Mouse (Mus musculus) lung, adult 2 months (tissue): ENCODE data around the gene Pex11g. TPM values are rescaled to one million over a fixed set of nuclear protein-coding genes. Genes with fewer than 3 reads are reported as not detected.
A peak's percentile ranks its signal among the peaks of the same experiment; 100 is the strongest.

Experiments used
- DNase-seq: peaks from one replicate; pipeline ENCODE4 v3.0.0; 2022
- H3K4me1 ChIP-seq: fragments of 200-500 bp; 2 replicates; pipeline ENCODE4 v1.6.1; 2011; ENCODE audit warnings: low read length; ENCODE audit not compliant: control insufficient read depth, insufficient read depth
- H3K4me3 ChIP-seq: fragments of 200-500 bp; replicated peaks from 2 replicates; pipeline ENCODE3; 2011; ENCODE audit warnings: low read depth, mild to moderate bottlenecking, control low read depth, low read length; ENCODE audit errors: extremely low read depth
- CTCF ChIP-seq: fragments of 200-500 bp; IDR thresholded peaks from 2 replicates; pipeline ENCODE4 v1.5.1; 2011; ENCODE audit warnings: mild to moderate bottlenecking, low read length, control low read depth; ENCODE audit not compliant: insufficient read depth
- POLR2A ChIP-seq: fragments of 200-500 bp; IDR thresholded peaks from 2 replicates; pipeline ENCODE4 v1.6.1; 2011; ENCODE audit warnings: low read depth, mild to moderate bottlenecking, control low read depth, low read length, borderline replicate concordance; ENCODE audit errors: extremely low read depth
- WGBS: fragments of 180-500 bp; shearing (Covaris S2); methylation state at CpG from one replicate; pipeline ENCODE4 v1.1.7; 2018; 5-methylcytosine and 5-hydroxymethylcytosine counted together
- polyA plus RNA-seq: library from polyadenylated mRNA; depleted of rRNA; stranded (reverse); fragments of >200 nt; gene quantifications from 2 replicates; pipeline ENCODE4 v1.2.3, GENCODE M21; 2012; rRNA removed

Gene Pex11g
- 7.6 and 7.7 TPM in 2 replicates for polyA plus RNA-seq

DNA sequence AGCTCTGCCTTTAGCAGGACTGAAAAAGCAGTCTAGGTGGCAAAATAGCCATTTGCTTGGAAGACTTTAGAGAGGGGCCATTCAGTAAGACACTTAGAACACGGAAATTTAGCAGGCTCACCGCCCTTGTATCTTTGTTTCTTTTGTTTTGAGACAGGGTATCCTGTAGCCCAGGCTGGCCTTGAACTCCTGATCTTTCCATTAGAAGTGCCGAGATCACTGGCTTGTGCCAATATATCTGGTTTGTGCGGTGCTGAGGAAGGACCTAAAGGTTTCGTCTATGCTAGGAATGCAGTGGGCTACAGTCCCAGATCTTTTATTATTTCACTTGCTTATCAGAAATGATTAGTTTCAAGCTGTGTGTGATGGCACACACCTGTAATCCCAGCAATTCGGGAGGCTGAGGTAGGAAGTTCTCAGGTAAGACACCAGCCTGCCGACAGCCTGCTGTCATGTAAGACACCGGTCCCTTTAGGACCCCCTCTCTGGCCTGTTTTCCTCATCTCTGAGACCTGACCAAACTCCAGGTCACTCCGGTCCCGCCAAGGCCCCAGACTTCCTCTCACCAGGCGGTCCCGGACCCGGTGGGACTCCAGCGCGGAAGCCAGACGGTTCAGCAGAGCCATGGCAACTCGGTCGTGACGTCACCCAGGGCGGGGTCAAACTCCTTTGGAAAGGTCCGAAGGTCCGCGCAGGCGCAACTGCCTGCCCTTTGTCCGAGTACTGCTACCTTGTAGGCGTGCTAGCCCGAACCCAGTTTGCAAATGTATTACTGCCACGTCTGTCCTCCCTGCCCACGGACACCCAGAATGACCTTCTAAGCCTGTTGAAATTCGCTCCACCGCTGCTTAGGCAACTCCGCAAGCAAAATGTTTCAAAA, at the start of gene Pex11g:
Gene Pex11g, minus strand, starts transcription at position 675 of the 880 bp plus-strand sequence.
- no peak for TF ChIP-seq CTCF
- peak; percentile 63; the same call in 1 of the 2 replicates for TF ChIP-seq POLR2A
- 5% methylated on average over 32 of the region's 32 CpGs for WGBS
- H3K4me3 ChIP-seq = peak within 1 kb of the TSS; percentile 65
- H3K4me1 ChIP-seq = peaks cover 2% of the 10 kb centered on the region; the same call in 1 of the 2 replicates
- peak; percentile 100 for DNase-seq

DNA sequence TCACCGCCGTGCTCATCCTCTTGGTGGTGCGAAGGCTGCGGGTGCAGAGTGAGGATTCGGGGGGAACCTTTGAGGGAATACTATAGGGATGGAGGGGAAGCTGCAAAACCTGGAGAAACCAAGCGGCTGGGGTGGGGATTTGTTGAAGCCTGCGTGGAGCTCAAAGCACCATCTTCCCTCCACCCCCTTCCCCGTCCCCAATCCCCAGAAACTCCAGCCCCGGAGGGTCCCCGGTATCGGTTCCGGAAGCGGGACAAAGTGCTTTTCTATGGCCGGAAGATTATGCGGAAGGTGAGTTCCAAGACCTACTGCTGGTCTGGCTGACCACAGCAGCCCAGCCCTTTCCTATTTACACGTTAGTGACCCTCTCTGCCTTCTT, 49.6 kb upstream of the Pex11g start:
- no peak for TF ChIP-seq POLR2A
- TF ChIP-seq CTCF = no peak
- DNase-seq = peak; percentile 21
- WGBS = 2% methylated on average over 16 of the region's 16 CpGs
- H3K4me1 ChIP-seq = no peaks in the 10 kb centered on the region
- peak overlapping the region; percentile 64 for H3K4me3 ChIP-seq

DNA sequence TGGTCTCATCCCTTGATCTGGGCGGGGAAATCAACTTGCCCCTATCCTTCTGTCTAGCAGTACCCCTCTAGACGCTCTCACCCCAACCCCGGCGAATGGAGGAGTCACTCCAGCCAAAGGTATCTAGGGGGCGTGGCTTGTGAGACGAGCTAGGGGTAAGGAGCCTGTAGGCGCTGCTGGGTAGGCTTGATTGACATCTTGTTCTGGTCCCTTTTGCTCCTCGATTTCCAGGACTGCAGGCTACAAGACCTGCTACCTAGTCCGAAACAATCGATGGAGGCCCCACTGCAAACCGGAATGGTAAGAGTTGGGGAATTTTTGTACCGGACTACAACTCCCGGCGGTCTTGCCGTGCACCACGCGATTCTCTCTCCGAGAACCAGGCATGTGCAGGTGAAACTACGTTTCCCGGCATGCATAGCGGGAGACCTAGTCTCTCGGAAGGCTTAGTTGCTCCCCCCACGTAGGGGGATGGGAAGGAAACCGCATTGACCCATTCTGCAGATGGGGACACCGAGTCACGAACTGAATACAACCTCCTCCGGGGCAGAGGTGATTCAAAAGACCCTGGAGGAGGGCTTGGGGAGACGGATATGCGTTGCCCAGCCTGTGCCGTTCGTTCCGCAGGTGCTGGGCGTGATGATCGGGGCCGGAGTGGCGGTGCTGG, 49.1 kb upstream of the Pex11g start:
- Histone ChIP-seq H3K4me1 (no peaks in the 10 kb centered on the region), H3K4me3 (peak overlapping the region; percentile 64)
- peak; percentile 52; the same call in 1 of the 2 replicates for TF ChIP-seq POLR2A
- TF ChIP-seq CTCF = no peak
- 1% methylated on average over 36 of the region's 36 CpGs for WGBS
- peak; percentile 93 for DNase-seq

DNA sequence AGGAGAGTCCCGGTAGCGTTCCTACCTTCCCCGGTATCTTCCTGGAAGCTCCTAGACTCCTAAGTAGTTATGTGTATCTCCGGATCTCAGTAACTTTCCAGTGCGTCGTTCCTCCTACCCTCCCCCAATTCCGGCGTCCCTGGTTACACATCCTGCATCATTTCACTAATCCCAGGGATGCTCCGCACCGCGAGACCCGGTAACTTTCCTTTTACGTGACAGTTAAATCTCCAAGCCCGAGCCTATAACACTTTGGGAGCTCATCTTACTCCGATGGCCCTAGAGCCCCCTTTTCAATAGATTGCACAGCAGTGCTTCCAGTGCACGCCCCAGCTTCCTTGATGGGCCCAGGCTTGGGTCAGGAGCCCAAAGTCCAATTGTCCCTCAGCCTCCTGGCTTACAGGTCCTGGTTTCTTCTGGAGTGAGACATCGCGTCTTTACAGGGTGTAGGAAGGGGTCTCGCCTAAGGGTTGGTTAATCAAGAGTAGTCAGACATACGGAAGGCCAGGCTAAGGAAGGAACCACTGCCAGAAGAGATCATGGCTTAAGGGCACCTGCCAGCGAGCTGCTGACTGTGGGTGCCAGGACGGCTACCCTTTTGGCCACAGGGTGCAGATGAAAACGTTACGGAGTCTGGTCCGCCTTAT, 48.4 kb upstream of the Pex11g start:
- no peak for TF ChIP-seq CTCF
- TF ChIP-seq POLR2A = no peak
- no peaks in the 10 kb centered on the region for H3K4me1 ChIP-seq
- H3K4me3 ChIP-seq = peak overlapping the region; percentile 64
- WGBS = under 1% methylated on average over 25 of the region's 25 CpGs
- peak; percentile 52 for DNase-seq

DNA sequence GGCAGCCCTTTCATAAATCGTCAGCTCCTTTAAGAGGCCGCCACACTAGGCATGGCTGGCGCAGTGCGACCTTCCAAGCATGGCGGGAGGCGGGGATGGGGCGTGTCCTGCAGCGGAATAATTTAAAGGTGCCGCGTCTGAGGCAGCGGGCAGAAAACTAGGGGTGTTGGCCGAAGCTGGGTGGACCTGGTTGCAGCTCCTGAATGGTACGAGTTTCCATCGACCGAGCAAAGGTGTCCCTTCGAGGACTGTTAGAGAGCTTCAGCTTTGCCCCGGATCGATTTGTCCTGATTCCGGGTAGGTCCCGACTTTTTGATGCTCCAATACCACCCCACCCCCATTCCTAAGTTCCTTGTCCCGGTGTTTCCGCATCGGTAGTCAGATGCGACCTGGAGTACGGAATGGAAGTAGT, 47.8 kb upstream of the Pex11g start, which contains the start of gene Pnpla6:
Gene Pnpla6, plus strand, starts transcription at position 125 of the 412 bp plus-strand sequence.
- TF ChIP-seq CTCF (no peak), POLR2A (peak; percentile 90; the same call in 1 of the 2 replicates)
- H3K4me1 ChIP-seq = no peaks in the 10 kb centered on the region
- H3K4me3 ChIP-seq = peak within 1 kb of the TSS; percentile 64
- WGBS = under 1% methylated on average over 25 of the region's 25 CpGs
- DNase-seq = peak; percentile 90

DNA sequence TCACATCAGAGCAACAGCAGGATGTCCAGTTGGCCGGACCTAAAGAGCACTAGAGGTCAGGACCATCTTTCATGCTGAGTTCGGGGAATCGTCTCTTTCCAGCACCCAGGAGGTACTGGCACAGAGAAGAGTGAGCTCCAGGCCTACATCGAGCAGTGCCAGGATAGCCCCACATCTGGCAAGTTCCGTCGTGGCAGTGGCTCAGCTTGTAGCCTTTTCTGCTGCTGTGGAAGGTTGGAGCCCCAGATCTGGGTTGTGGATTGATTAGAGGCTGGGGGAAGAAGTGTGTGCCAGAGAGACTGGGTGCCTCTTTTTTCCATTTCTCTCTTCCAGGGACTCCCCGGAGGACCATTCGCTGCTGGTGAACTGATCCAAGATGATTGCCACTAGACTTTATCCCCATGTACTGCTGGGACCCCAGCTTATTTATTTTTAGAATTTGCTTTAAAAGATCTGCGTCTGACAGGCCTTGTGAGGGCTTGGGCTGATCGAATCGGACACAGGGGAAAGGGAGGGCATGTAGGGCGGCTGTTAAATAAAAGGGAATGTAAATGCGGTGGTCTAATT, 47.3 kb upstream of the Pex11g start:
- H3K4me3 ChIP-seq = peak overlapping the region; percentile 64
- WGBS = 31% methylated on average over 13 of the region's 13 CpGs
- no peaks in the 10 kb centered on the region for H3K4me1 ChIP-seq
- peak; percentile 9 for DNase-seq
- TF ChIP-seq POLR2A = no peak
- TF ChIP-seq CTCF = no peak

DNA sequence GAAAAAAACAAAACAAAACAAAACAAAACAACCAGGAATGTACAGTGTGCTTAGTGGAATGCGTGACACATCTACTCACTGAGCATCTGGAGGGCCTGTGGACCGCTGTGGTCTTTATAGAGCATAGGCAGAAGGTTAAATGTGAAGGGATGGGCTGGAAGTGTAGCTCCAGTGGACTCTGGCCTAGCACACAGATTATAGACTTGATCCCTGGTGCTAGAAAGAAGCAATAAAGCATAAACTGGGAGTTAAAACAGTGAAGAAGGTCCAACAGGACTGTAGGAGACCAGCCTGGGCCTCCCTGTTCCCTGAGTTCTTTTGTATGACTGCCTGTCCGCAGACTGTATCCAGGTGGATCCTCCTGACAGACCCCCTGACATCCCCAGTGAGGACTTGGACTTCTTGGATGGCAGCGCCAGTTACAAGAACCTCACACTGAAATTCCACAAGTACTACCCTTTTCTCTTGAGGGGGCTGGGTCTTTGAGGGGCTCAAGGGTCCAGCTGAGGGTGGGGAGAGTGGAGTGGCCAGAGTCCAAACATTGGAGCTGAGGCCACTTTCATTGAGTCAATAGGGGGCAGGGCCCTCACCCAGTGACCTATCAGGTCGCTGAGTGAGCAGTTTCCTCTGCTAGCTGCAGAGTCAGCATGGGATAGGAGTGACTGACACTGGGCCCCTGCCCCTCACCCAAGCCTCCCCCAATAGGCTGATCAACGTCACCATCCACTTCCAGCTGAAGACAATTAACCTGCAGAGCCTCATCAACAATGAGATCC, 40.7 kb upstream of the Pex11g start:
- WGBS = 84% methylated on average over 6 of the region's 6 CpGs
- TF ChIP-seq POLR2A (no peak), CTCF (no peak)
- Histone ChIP-seq H3K4me1 (no peaks in the 10 kb centered on the region), H3K4me3 (no peak overlapping the region)
- no peak for DNase-seq

DNA sequence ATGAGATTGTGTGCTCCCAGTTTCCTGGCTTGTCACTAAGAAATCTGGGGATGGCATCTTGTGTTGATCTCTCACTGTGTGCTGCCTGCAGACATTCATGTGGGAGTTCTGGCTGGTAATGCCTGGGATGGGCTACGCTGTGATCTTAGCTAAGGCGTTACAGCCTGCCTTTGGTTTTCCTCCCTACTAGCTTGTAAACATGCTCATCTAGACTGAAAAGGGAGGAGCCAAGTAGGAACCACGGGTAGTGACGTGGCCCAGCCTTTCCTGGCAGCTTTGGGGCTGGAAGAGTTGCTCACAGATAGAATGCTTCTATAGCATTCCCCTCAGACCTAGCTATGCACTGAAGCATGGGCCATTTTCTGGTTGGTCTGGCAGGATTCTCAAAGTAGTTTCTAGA, 34.7 kb upstream of the Pex11g start:
- DNase-seq = no peak
- Histone ChIP-seq H3K4me1 (peaks cover 7% of the 10 kb centered on the region; the same call in 1 of the 2 replicates), H3K4me3 (no peak overlapping the region)
- TF ChIP-seq CTCF (no peak), POLR2A (no peak)
- 34% methylated on average over 4 of the region's 4 CpGs for WGBS
